Mouse (Mus musculus): ENCODE measurements around the gene Hdac1. TPM values are rescaled to one million over a fixed set of nuclear protein-coding genes. Genes with fewer than 3 reads are reported as not detected.

Hdac1 gene
- polyA plus RNA-seq, 1 experiment, result 96.7 TPM

DNA sequence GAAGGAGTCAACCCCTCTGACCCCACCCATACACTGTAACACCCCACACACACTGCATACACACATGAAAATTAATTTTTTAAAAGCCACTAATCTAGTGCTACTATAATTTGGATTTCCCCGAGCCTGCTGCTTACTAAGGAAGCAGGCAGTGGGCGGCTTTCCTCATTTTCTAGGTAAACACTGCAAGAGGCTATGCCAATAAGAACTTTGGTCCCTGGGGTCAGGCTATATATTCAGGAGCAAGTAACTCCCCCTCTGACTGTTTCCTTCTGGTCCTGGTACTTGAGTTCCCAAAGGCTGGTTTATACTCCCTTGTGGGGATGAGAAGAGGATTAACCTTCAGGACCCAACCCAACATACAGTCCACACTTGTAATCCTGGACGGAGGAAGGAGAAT, 16.6 kb downstream of the Hdac1 start:
- H3K4me3 ChIP-seq (ENCODE audit: insufficient read depth, poor library complexity, severe bottlenecking), result no peak overlapping the region
- H3K36me3 ChIP-seq (ENCODE audit: control insufficient read depth, insufficient read depth), result peaks cover 54% of the 10 kb centered on the region
- no peaks in the 10 kb centered on the region for H3K79me2 ChIP-seq (ENCODE audit: control insufficient read depth, insufficient read depth)
- no peak for TF ChIP-seq USF1 (IDR thresholded peaks at IDR 0.05; ENCODE audit: low read depth)
- no peak for TF ChIP-seq CTCF (IDR thresholded peaks at IDR 0.05; ENCODE audit: control insufficient read depth, insufficient read depth, insufficient read length)
- no peak for TF ChIP-seq MYOD1 (IDR thresholded peaks at IDR 0.05; ENCODE audit: control insufficient read depth, insufficient read length, low read depth)
- no peak for TF ChIP-seq MYOG (IDR thresholded peaks at IDR 0.05; ENCODE audit: control insufficient read depth, extremely low read depth, insufficient read length)
- TF ChIP-seq CEBPB (IDR thresholded peaks at IDR 0.05; ENCODE audit: low read depth), result no peak
- TF ChIP-seq MAX (IDR thresholded peaks at IDR 0.05), result no peak
- no peak for TF ChIP-seq FOSL1 (IDR thresholded peaks at IDR 0.05; ENCODE audit: insufficient read depth, low read length, poor library complexity, severe bottlenecking)
- H3K79me3 ChIP-seq (ENCODE audit: low read depth), result peaks cover under 1% of the 10 kb centered on the region
- H3K27me3 ChIP-seq (ENCODE audit: control insufficient read depth, insufficient read depth, insufficient read length), result no peaks in the 10 kb centered on the region
- no peak overlapping the region for H3ac ChIP-seq (ENCODE audit: control insufficient read depth, insufficient read length, low read depth)

DNA sequence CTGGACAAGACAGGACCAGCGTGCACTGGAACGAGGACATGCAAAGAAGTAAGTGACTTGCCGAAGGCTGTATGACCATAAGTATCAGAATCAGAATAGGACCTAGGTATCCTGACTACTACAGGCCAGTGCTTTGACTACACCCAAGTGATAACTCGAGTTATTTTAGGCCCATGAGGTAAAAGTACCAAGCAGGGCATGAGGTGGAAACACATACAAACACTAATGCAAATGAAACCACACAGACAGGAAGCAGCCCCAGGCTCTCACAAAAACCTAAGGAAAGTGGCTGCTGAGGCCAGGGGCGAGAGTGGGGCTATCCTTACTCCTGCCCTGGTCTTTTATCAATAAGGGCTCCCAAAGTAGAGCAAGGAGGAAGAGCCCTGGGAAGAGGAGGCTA, 17.2 kb downstream of the Hdac1 start:
- TF ChIP-seq USF1 (IDR thresholded peaks at IDR 0.05; ENCODE audit: low read depth) (no peak), MYOG (IDR thresholded peaks at IDR 0.05; ENCODE audit: control insufficient read depth, extremely low read depth, insufficient read length) (no peak), FOSL1 (IDR thresholded peaks at IDR 0.05; ENCODE audit: insufficient read depth, low read length, poor library complexity, severe bottlenecking) (no peak), MAX (IDR thresholded peaks at IDR 0.05) (no peak), CEBPB (IDR thresholded peaks at IDR 0.05; ENCODE audit: low read depth) (no peak), MYOD1 (IDR thresholded peaks at IDR 0.05; ENCODE audit: control insufficient read depth, insufficient read length, low read depth) (no peak), CTCF (IDR thresholded peaks at IDR 0.05; ENCODE audit: control insufficient read depth, insufficient read depth, insufficient read length) (no peak)
- Histone ChIP-seq H3K4me3 (ENCODE audit: insufficient read depth, poor library complexity, severe bottlenecking) (no peak overlapping the region), H3K27me3 (ENCODE audit: control insufficient read depth, insufficient read depth, insufficient read length) (no peaks in the 10 kb centered on the region), H3ac (ENCODE audit: control insufficient read depth, insufficient read length, low read depth) (no peak overlapping the region), H3K79me2 (ENCODE audit: control insufficient read depth, insufficient read depth) (no peaks in the 10 kb centered on the region), H3K79me3 (ENCODE audit: low read depth) (peaks cover 1% of the 10 kb centered on the region), H3K36me3 (ENCODE audit: control insufficient read depth, insufficient read depth) (peaks cover 56% of the 10 kb centered on the region)

DNA sequence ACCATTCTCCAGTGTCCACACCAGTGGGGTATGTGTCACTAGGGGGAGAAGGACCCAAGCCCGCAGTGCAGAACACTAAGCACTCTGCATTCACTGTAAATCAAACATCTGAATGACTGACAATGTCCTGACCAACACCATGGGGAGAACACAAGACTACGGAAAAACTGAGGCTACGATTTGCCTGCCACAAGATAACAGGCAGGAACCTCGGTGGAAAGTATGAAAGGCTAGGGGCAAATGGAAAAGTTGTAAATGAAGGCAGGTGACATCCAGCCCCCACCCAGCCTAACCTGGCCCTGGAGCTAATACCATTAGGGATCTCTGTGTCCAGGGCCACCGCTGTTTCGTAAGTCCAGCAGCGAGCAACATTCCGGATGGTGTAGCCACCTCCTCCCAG, 24.0 kb downstream of the Hdac1 start:
- TF ChIP-seq USF1 (IDR thresholded peaks at IDR 0.05; ENCODE audit: low read depth), result no peak
- no peak for TF ChIP-seq FOSL1 (IDR thresholded peaks at IDR 0.05; ENCODE audit: insufficient read depth, low read length, poor library complexity, severe bottlenecking)
- TF ChIP-seq CTCF (IDR thresholded peaks at IDR 0.05; ENCODE audit: control insufficient read depth, insufficient read depth, insufficient read length), result no peak
- peaks cover 58% of the 10 kb centered on the region for H3K36me3 ChIP-seq (ENCODE audit: control insufficient read depth, insufficient read depth)

DNA sequence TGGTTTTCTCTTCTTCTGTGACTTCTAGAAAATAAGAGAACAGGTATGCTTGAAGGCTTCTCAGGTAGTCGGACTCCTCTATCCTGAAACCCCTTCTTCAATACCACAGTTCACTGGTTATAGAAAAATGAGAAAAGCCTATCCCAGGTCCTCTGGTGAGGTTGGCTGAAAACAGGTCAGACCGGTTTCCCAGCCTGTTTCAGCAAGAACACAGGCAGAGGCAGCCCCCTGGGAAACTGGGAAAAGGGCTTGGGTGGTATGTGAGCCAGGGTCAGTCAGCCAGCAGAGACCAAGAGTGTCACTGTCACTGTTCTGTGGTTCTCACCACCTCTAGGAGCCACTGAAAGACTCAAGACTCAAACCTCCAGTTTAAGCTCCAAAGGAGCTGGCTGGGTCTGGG, 25.6 kb downstream of the Hdac1 start:
- no peaks in the 10 kb centered on the region for H3K27me3 ChIP-seq (ENCODE audit: control insufficient read depth, insufficient read depth, insufficient read length)
- H3K79me2 ChIP-seq (ENCODE audit: control insufficient read depth, insufficient read depth), result peaks cover 20% of the 10 kb centered on the region
- no peak overlapping the region for H3K4me3 ChIP-seq (ENCODE audit: insufficient read depth, poor library complexity, severe bottlenecking)
- TF ChIP-seq MAX (IDR thresholded peaks at IDR 0.05) (no peak), FOSL1 (IDR thresholded peaks at IDR 0.05; ENCODE audit: insufficient read depth, low read length, poor library complexity, severe bottlenecking) (no peak), USF1 (IDR thresholded peaks at IDR 0.05; ENCODE audit: low read depth) (no peak), CTCF (IDR thresholded peaks at IDR 0.05; ENCODE audit: control insufficient read depth, insufficient read depth, insufficient read length) (no peak), MYOG (IDR thresholded peaks at IDR 0.05; ENCODE audit: control insufficient read depth, extremely low read depth, insufficient read length) (no peak), MYOD1 (IDR thresholded peaks at IDR 0.05; ENCODE audit: control insufficient read depth, insufficient read length, low read depth) (no peak), CEBPB (IDR thresholded peaks at IDR 0.05; ENCODE audit: low read depth) (no peak)
- H3ac ChIP-seq (ENCODE audit: control insufficient read depth, insufficient read length, low read depth), result no peak overlapping the region
- peaks cover 4% of the 10 kb centered on the region for H3K79me3 ChIP-seq (ENCODE audit: low read depth)
- H3K36me3 ChIP-seq (ENCODE audit: control insufficient read depth, insufficient read depth), result peaks cover 42% of the 10 kb centered on the region

More for the DNA sequence above, 24.0 kb downstream of the Hdac1 start:
- Histone ChIP-seq H3K79me3 (ENCODE audit: low read depth) (peaks cover 4% of the 10 kb centered on the region), H3K4me3 (ENCODE audit: insufficient read depth, poor library complexity, severe bottlenecking) (no peak overlapping the region), H3K27me3 (ENCODE audit: control insufficient read depth, insufficient read depth, insufficient read length) (no peaks in the 10 kb centered on the region), H3ac (ENCODE audit: control insufficient read depth, insufficient read length, low read depth) (no peak overlapping the region), H3K79me2 (ENCODE audit: control insufficient read depth, insufficient read depth) (peaks cover 20% of the 10 kb centered on the region)

DNA sequence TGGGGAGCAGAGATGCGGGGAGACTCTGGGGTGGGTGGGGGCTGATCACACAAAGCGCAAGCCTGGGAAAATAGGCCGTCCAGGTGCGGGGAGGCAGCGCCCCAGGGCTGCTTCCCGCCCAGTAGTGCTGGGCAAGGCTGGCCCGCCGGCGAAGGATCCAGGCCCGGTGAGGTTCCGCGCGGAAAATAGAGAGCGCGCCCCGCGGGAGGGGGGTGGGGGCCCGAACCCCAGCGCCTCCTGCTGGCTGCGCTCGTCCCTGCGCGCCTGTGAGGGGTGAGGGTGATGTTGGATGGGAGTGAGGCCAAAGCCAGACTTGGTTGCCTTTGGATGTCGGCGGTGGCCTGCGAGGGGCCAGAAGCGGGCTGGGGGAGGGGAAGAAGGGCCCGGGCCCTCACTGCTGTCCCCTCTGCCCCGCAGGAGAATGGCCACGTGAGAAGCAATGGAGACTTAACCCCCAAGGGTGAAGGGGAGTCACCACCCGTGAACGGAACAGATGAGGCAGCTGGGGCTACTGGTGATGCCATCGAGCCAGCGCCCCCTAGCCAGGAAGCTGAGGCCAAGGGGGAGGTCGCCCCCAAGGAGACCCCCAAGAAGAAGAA, 28.1 kb downstream of the Hdac1 start:
- Histone ChIP-seq H3K36me3 (ENCODE audit: control insufficient read depth, insufficient read depth) (peaks cover 19% of the 10 kb centered on the region), H3K27me3 (ENCODE audit: control insufficient read depth, insufficient read depth, insufficient read length) (no peaks in the 10 kb centered on the region), H3K4me3 (ENCODE audit: insufficient read depth, poor library complexity, severe bottlenecking) (peak overlapping the region; percentile 78), H3ac (ENCODE audit: control insufficient read depth, insufficient read length, low read depth) (peak overlapping the region; percentile 95), H3K79me3 (ENCODE audit: low read depth) (peaks cover 3% of the 10 kb centered on the region), H3K79me2 (ENCODE audit: control insufficient read depth, insufficient read depth) (peaks cover 20% of the 10 kb centered on the region)
- TF ChIP-seq FOSL1 (IDR thresholded peaks at IDR 0.05; ENCODE audit: insufficient read depth, low read length, poor library complexity, severe bottlenecking), result no peak
- no peak for TF ChIP-seq MYOD1 (IDR thresholded peaks at IDR 0.05; ENCODE audit: control insufficient read depth, insufficient read length, low read depth)
- peak; percentile 94 for TF ChIP-seq CTCF (IDR thresholded peaks at IDR 0.05; ENCODE audit: control insufficient read depth, insufficient read depth, insufficient read length)
- TF ChIP-seq MYOG (IDR thresholded peaks at IDR 0.05; ENCODE audit: control insufficient read depth, extremely low read depth, insufficient read length), result no peak

DNA sequence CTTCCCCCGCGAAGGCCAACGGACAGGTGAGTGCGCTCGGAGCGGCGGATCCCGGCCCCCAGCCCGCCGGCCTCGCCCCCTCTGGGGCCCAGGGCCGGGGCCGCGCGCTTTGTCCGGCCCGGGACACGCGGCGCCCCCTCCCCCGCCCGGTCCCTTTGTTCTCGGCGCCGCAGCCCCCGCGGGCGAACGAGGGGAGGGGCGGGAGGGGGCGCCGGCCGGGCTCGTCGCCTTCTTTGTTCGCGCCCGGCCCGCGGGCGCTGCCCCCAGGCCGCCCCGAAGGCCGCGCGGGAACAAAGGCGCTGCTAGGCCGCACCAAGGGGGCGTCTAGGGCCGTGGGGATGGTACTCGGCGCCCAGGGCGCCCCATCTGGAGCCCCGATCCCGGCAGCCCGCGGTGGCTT, 28.6 kb downstream of the Hdac1 start:
- Histone ChIP-seq H3K4me3 (ENCODE audit: insufficient read depth, poor library complexity, severe bottlenecking) (peak overlapping the region; percentile 78), H3K79me2 (ENCODE audit: control insufficient read depth, insufficient read depth) (peaks cover 20% of the 10 kb centered on the region), H3K79me3 (ENCODE audit: low read depth) (peaks cover 3% of the 10 kb centered on the region), H3K36me3 (ENCODE audit: control insufficient read depth, insufficient read depth) (peaks cover 17% of the 10 kb centered on the region), H3K27me3 (ENCODE audit: control insufficient read depth, insufficient read depth, insufficient read length) (no peaks in the 10 kb centered on the region), H3ac (ENCODE audit: control insufficient read depth, insufficient read length, low read depth) (peak overlapping the region; percentile 95)
- no peak for TF ChIP-seq MAX (IDR thresholded peaks at IDR 0.05)
- TF ChIP-seq FOSL1 (IDR thresholded peaks at IDR 0.05; ENCODE audit: insufficient read depth, low read length, poor library complexity, severe bottlenecking), result no peak
- no peak for TF ChIP-seq CEBPB (IDR thresholded peaks at IDR 0.05; ENCODE audit: low read depth)
- TF ChIP-seq USF1 (IDR thresholded peaks at IDR 0.05; ENCODE audit: low read depth), result no peak
- TF ChIP-seq CTCF (IDR thresholded peaks at IDR 0.05; ENCODE audit: control insufficient read depth, insufficient read depth, insufficient read length), result no peak
